Mouse (Mus musculus): Measurements from ENCODE around the gene Ttbk2.

DNA sequence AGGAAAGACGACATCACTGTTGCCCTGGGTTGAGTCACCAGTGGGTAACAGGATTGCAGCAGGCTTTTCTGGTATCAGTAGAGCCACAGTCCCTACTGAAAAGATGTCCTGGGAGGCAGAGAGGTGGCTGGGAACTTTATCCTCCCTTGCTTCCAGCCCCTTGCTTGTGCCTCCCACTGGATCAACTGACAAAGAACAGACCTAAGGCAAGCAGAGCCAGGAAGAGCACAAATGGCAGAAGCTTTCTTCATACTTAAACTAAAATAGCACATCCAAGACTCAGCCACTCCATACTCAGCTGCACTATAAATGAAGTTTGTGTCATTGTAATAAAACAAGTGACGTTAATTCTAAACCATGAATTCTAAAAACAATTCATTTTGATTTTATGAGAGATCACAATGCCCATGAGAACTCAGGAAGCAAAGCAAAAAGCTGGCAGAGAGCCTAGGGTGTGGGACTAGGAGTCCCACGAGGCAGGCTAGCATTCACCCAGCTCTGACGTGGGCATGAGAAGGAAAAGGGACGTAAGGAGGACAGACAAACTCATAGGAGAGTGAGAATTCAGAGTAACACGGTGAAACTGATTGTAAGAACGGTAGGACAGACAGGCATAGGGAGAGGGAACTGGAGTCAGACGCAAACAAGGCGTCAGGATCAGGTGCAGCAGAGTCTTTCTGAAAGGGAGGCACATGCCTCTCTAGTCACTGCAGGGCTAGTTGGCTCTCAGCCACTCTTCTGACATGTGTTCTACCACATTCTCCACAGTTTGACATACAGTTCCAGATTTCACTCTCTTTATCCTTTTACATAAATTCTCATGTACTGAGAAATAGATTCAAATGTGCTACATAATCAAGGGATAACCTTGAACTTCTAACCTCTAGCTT is 21.3 kb upstream of the Ttbk2 start:
- TF ChIP-seq CTCF (IDR thresholded peaks at IDR 0.05; ENCODE audit: low read depth, low read length) (no peak), POLR2A (IDR thresholded peaks at IDR 0.05; ENCODE audit: extremely low read depth, insufficient read depth, low read length) (no peak)
